Mouse (Mus musculus) ZHBTc4 (cell line): ENCODE results near the gene Frmd5.
"Not testable (repeated sequence)": the region's sequence is repeated elsewhere in the genome, so short reads cannot be mapped to it uniquely, and the experiment has no call there.

ENCODE experiments used
- DNase-seq: peaks from one replicate; pipeline ENCODE4 v3.0.0-alpha.2; 2011; ENCODE audit warnings: low read depth, low spot score

Frmd5 gene

DNA sequence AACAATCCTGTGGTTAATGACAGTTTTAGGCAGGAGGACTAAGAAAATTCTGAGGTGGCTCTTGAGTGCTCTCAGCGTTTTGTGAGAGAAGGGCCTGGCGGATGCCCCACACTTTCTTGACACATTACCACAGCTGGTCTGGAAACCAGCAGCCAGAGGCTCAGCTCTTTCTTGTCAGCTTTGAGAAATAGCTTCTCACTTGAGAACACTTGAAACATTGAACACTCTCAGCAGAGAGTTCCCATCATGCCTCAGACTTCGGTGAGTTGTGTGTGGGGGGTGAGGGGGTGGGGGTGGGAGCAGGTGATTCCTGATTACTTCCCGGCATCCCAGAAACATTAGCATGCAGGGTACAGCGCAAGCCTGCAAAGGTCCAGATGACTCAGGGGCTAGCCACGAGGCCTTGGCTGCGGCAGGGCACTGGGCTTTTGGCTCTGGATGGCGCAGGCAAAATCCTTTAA lies 231.1 kb downstream of the Frmd5 start:
- peak; percentile 43 for DNase-seq

DNA sequence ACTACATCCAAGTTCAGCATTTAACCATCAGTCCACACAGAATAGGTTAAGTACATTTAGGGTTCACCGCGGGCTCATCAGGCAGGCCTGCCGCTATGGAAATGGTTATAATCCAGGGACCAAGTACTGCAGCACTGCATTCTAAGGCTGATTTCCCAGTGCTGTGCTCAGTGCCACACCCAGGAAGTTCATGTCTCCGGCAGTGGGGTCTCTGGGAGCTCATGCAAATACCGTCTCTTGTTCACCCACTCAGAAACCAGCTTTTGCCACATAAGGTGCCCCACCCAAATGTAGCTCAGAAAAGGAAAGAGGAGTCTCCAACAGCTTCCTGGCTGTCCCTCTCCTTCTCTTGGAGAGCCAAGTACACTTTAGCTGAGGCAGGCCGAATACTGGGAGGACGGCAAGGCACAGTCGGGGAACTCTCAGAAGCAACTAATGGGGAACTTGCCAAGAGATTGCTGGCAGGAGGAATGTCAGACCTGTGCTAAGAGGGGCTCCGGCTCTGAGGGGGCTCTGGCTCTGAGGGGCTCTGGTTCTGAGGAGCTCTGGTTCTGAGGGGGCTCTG lies 232.7 kb downstream of the Frmd5 start:
- no peak for DNase-seq

DNA sequence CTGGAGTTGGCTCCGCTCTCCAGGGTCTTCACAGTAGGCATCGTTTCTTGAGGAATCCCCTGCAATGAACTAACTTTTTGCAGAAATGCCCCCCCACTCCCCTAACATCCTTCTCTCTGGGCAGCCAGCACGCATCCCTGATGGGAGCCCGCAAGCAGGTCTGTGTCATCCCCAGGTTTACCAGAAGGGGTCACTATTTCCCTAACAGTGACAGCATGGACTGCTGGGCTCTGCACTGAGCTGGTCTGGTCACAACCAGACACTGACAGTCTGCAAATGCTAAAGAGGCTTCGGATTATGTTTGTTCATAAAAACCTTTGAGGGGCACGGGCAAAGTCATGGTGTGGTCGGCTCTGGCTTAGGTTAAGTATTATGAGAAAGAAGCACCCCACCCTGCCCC lies 235.1 kb downstream of the Frmd5 start:
- DNase-seq: peak; percentile 80

DNA sequence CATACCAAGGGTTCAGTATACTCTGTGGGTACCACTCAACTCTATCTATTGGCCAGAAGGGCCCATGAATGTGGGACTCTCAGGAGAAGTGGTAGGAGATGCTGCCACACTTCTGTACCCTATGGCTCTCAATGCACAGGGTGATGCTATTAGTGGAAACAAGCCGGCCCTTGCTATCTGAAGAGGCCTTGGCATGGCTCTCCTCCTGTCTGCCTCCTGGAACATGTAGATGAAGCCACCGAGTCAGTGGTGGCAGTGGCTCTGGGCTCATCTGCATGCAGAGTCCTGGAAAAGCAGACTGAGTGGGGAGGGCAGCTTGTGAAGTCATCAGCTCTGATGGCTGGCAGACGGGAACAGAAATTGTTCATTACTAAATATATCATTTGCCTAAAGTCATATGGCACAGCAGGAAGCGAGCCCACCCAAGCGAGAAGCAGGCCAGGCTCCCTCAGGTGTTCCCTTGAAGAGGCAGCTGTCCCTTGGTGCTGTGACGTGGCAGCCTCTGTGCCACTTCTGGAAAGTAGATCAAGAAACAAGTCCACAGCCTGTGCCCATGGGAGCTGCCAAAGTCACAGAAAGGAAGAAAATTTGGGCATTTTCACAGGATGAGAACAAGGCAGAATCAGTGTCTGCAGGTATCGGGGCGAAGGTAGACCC lies 235.8 kb downstream of the Frmd5 start:
- no peak for DNase-seq

DNA sequence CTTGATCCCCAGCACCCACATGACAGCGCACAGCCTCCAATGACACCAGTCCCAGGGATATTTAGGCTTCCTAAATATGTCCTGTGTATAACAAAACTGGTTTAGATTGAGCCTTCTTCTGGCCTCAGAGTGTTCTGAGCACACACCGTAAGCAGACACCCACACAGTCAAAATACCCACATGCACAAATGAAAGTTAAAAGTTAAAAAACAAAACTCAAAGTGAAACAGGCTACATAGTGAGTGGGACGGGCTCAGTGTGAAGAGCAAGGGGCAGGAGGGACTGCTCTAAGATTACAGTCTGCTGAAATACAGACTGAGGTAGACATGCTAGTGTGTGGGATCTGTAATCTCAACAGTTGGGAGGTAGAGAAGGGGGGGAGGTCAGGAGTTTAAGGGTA lies 236.8 kb downstream of the Frmd5 start:
- no peak for DNase-seq

DNA sequence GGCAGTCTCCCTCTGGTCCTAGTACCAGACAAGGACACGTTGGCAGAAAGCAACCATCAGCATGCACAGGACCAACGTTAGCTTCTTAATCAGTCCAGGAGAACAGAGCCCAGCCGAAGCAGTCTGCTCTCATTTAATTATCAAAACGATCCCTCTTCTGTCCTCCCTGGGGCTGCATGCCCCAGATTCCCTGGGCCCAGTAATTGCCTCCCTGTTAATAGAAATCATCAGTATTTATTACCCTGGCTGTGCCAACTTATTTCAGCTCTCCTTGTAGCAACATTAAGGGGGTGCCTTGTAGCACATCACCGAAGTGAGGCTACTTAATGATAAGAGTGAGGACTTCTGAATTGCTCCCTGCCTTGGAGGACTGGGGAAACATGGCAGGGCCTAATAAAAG lies 241.0 kb downstream of the Frmd5 start:
- no peak for DNase-seq

DNA sequence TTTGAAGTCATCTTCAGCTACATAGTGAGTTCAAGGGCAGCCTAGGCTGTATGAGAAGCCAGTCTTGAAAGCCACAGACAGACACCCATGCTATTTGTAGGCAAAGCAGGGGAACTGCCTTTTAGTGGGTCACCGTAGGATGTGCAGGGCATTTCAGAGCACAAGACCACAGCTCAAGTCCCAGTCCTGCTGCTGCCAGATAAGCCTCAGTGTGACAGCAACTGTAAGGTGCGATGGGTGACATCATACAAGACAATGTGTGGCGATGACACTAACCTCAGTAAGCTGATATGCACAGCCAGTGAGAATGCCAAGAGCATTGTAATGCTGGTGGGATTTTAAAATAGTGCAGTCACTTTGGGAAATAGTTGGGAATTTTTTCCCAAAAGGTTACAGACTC lies 243.8 kb downstream of the Frmd5 start:
- DNase-seq: no peak

DNA sequence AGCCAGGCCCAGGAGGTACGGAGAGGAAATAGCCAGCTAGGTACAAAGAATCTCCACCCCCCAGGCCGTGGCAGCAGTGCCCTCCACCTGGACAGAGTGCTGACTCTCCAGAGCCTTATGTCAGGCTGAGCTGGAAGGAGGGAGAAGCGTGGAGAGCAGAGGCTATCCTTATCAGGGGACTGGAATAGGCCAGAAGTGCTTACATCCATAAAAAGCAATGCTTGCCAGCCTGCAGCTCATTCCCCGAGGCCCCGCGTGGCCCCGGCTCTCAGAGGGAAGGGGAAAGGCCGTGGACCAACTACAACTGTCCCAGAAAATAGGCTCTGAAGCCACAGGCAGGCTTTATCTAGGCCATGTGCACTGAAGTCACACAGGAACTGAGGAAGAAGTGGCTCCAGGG lies 255.6 kb downstream of the Frmd5 start:
- DNase-seq: no peak

DNA sequence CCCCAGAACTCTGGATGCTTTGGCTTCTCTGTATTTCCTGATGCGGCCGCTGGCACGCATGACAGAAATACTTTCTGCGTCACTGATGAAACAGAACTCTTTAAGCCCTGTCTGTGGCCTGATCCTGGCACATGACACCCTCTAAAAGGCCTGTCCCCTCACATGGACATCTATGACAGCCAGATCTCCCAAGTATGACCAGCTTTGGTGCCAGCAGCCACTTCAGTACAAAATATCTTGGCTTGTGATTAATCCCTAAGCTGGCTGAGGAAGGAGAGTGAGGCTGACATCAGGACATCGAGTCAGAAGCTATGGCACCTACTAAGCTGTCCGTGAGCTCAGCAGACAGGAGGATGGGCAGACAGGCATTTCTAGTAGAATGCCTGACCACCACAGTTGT lies 257.3 kb downstream of the Frmd5 start:
- DNase-seq: no peak

DNA sequence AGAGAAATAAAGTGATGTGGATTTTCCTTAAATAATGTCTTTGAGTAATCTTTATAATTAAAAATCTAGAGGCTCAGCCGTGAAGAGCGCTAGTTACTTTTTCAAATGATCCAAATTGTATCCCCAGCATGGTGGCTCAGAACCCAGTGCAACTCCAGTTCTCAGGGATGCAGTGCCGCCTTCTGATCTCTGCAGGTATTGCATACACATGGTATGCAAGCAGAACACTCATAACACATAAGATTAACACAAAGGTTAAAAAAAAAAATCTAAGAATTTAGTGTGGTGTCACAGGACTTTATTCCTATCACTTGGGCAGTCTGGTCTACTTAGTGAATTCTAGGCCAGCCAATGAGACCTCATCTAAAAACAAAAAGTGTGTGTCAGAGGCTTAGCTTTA lies 262.1 kb downstream of the Frmd5 start:
- peak; percentile 36 for DNase-seq

DNA sequence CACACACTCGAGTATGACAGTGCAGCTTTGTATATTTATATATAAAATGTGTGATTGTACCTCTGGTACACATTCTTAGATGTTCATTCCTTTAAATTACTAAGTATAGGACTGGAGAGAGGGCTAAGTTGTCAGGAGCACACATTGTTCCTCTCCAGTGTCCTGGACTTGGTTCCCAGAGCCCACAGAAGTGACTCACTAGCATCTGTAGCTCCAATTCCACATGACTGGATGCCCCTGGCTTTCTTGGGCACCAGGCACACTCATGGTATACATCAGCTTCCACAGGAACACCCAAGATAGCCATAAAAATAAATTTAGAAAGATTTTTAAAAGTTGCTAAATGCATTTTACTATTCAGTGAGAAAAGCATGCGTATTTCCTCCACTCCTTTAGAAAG lies 281.8 kb downstream of the Frmd5 start:
- no peak for DNase-seq

DNA sequence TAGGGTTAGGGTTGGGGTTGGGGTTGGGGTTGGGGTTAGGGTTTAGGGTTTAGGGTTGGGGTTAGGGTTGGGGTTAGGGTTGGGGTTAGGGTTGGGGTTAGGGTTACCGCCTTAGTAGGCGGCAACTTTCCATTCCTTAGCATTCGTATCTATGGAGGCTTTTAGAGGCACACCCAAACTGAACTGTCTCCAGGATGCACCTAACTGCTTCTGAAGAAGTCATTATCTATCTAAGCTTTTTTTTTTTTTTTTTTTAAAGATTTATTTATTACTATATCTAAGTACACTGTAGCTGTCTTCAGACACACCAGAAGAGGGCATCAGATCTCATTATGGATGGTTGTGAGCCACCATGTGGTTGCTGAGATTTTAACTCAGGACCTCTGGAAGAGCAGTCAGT lies 284.1 kb downstream of the Frmd5 start:
- DNase-seq: peak; percentile 28

DNA sequence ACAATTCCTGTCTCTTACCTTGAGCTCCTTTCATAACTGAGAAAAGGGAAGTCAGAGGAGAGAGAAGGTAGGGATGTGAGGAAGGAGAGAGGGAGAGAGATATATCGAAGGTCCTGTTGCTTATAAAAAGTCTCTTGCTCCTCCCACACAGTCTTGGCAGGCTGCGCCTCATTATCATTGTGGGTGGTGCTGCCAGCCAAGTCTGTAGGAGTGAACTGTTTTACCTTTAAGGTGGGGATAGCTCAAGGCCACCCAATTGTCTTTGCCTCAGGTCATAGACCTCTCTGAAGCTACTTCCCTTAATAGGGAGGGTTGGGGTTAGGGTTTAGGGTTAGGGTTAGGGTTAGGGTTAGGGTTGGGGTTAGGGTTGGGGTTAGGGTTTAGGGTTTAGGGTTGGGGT lies 284.9 kb downstream of the Frmd5 start:
- DNase-seq: peak; percentile 89

DNA sequence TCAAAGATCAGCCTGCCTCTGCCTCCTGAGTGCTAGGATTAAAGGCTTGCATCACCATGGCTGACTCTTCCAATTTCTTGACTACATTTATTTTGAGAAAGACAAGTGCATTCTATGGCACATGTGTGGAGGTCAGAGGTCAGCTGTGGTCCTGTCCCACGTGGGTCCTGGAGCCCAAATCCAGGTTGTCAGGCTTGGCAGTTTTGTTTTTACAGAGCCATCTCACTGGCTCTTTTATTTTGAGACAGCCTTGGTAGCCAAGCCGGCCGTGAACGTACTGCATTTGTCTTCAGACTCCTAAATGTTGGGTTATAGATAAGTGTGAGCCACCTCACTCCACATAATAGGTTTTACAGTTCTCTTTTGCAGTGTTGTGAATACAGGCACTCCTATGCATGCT lies 288.2 kb downstream of the Frmd5 start:
- DNase-seq: not testable (repeated sequence)

DNA sequence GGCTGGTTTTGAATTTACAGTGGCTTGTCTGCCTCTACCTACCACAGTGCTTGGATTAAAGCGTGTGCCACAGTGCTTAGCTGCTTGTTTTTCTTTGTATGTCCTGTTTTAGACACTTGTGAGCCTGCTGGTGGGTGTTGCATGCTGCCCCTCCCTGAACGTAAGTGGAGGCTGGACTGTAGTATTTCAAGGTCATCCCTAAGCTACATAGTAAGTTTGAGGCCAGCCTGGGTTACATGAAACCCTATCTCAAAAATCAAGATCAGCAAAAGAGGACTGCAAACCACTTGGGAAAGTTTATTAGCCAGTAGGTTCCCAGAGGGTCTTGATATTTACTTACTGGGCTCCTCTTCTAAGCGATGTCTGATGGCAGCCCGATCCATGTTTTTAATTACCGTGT lies 288.8 kb downstream of the Frmd5 start:
- DNase-seq: no peak

DNA sequence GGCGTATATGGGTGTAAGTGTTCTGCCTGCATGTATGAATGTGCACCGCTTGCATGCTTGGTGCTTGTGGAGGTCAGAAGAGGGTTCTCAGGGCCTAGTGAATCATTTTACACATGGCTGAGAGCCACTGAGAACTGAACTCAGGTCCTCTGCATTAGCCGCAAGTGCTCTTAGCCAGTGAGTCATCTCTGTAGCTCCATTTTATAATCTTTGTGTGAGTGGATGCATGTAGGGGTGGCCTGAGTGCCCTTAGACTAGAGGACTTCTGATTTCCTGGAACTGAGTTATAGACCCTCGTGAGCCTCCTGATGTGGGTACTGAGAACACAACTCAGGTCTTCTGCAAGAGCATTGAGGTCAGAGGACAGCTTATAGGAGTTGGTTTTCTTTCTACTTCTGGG lies 292.7 kb downstream of the Frmd5 start:
- DNase-seq: no peak

DNA sequence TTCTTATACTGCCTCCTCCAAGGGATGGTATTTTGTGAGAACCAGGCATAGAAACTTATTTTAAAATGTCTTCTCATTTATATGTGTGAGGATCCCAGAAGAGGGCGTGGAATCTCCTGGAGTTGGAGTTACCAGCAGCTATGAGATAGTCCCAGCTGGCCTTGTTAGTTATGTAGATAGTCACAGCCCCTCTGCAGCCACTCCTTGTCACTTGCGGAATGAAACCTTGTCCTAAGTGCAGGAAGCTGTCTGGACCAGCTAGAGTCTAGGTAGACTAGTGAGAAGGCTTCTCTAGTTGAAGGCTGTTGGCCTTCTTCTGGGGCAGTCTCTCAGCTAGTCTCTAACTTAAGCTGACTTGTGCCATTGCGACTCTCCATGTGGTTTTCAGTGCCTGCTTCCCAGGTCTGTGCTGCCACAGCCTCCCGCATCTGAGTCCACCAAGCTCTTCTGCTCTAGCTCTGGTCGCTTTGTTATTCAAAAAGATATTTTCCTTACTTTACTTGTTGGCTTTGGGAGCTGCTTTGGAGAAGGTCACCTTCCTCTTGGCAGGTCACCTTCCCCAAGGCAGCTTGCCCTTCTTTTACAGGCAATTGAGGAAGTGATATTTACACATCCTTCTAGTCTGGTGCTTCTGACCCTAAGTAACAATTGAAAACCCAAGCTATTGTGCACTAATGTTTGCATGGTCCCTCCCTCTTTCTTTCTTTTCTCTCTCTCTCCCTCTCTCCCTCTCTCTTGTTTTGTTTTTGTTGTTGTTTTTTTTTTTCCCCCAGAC lies 293.7 kb downstream of the Frmd5 start:
- peak; percentile 67 for DNase-seq

DNA sequence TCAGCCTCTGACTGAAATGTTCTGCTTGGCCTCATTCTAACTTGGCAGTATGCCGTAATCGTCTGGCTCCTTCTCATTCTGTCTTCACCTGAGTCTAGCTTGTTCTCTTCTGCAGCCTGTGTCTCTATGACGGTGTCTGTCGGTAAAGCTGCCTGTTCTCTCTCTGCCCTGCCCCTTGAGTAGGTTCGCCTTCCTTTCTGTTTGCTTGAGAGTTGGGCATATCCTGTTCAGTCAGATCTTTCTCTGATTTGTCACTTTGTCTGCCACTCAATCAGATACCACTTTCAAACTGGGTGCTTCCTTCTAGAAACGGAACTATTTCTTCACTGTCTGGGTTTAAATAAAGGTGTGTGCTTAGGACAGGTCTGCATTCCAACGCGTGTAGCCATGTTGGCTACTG lies 295.5 kb downstream of the Frmd5 start:
- peak; percentile 25 for DNase-seq

DNA sequence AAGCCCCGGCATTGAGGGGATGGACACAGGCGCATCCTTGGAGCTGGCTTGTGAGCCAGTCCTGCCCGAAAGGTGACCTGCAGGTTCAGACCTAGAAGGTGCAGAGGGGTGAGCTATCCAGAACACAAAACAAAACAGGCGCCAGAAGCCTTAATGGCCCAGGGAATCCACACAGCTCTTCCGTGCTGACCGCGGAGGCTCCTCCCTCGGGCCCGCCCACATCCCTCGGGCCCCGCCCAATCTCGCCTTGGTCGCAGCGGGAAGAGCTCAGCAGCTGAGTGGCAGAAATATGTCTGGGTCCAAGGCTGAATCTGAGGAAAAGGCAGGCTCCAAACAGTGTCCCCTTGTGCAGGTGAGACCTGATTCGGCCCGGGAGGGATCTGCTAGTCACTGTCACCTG lies 297.3 kb downstream of the Frmd5 start:
- peak; percentile 92 for DNase-seq

DNA sequence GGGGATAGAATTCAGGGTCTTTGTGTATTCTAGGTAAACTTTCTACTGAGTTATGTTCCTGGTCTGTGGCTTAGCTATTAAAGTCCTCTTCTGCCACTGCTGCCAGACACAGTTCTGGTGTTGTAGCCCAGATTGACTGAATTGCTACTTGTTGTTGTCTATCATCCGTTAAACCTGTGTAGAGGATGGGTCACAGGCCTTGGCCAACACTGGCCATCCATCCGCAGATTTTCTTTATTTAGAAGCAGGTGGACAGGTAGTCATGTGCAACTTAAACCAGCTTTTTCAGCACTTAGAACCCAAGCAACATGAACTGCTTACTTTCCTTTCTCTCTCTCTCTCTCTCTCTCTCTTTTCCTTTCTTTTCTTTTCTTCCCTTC lies 298.9 kb downstream of the Frmd5 start:
- DNase-seq: no peak

DNA sequence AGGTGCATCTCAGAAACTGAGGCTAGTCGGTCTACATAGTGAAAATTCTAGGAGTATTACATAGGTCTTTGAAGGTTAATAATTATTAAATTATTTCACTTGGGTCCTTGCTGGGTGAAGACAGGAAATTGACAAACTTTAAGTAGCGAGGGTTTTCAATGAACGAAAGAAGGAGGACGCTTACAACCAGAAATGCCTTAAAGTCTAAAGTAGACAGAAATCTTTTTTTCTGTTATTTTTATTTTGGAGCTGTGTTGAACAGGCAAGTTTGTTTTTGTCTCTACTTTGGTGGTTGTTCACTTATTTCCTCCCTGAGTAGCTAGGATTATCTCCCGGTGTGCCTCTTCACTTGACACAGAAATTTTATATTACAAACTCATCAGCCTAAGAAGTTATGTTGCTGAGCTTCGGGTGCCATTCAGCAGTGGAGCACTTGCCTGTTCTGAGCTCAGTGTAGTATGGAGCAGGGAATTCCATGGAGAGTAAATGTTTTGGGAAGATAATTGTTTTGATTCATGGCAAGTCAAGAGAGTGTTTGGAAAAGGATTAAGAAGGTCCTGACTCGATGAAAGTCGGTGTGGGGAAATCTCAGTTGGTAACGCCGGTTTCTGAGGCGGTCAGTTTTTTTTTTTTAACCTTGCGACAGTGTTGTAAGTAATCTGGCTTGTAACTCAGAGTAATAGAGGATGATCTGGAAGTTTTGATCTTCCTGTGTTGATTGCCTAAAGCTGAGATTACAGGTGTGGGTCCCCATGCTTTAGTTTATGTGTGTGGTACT lies 299.5 kb downstream of the Frmd5 start:
- DNase-seq: no peak
